Mouse (Mus musculus) adrenal gland, postnatal 14 days (tissue): ENCODE results near the gene P3h3. TPM values are rescaled to one million over a fixed set of nuclear protein-coding genes. Genes with fewer than 3 reads are reported as not detected.
"Not testable (repeated sequence)": the region's sequence is repeated elsewhere in the genome, so short reads cannot be mapped to it uniquely, and the experiment has no call there.

Experiments
- DNase-seq: peaks from one replicate; pipeline ENCODE4 v3.0.0; 2021; ENCODE audit warnings: mixed read lengths
- total RNA-seq: library from RNA; stranded (reverse); gene quantifications from 2 replicates; pipeline ENCODE4 v1.2.3, GENCODE M21; 2021

Gene P3h3
- total RNA-seq, 1 experiment from 2014 or later, result 21.4 TPM

DNA sequence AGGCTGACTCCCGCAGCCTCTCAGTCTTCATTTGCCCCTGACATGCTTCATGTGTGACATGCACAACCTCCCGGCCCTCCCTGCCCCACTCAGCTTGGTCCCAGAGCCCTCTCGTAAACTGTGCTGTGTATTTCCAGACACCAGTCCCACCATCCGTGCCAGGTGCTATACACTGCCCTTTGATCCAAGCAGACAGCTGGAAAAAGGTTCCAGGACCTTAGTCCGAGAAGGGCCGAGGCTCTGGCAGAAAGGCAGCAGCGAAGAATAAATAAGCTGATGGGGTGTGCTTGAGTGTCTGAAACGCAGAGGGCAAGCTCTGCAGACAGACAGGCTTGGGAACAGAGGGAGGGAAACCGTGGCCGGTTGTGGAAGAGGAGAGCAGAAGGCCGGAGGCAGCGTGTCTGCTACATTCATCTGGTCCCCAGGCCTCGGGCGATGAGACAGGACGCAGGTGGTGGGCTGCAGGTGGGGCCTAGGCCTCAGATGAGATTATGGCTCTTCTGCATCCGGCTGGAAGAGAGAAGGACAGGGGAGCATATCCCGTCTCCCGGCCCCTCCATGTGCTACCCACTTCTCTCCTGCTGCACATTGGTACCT lies 8.3 kb upstream of the P3h3 start:
- DNase-seq, result no peak

DNA sequence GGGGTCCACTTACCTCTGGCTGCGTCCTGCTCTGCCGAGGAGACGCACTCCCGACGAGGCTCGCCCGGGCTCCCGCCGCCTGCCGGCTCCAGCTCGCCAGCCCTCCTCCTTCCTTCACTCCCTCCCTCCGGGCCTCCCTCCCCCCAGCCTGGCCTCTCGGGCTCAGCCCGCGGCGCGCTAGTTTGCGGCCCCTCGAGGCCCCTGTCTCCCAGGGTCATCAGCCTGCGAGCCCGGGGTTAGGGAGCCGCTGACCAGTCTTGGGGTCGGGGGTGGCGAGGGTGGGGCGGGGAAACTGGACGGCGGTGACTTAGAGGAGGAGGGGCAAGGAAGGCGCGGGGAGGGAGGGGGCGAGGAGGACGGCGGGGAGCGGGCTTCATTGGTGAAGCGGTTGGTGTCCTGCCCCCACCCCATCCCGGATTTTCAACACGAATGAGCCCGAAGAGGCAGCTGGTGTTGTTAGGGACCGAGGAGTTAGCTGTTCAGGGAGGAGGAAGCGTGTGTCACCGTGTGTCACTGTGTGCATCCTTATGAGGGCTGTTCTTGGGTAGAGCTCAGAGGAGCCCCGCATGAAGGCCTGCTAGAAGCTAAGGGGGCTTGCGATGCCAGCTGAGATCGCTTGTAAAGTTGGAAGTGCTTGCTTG lies 6.2 kb upstream of the P3h3 start, which contains the start of gene Gpr162:
Gene Gpr162 (minus strand): TSS at position 326 of the 641 bp plus-strand sequence.
- peak; percentile 86 for DNase-seq

DNA sequence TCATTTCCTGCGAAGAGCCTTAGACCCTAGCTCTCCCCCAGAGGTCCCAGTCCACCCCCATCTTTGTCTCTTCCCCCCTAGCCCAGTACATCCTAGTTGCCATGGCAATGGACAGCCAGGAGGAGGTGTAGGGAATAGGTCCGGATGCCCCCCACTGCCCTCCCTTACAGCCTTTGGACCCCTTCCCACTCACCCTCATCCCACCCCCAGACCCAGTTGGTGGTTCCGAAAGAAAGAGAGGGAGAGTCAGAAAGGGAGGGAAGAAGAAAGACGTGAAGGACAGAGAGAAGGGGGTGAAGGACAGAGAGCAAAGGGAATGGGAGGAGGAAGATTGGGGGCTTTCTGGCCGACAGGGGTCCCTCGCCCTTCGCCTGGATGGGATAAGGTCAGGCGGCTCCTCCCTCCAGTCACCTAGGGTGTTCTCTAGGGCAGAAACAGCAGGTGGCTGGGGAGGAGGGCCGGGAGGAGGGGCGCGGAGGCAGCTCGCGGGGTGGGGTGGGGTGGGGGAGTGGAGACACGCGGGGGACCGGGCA lies 5.6 kb upstream of the P3h3 start:
- no peak for DNase-seq

DNA sequence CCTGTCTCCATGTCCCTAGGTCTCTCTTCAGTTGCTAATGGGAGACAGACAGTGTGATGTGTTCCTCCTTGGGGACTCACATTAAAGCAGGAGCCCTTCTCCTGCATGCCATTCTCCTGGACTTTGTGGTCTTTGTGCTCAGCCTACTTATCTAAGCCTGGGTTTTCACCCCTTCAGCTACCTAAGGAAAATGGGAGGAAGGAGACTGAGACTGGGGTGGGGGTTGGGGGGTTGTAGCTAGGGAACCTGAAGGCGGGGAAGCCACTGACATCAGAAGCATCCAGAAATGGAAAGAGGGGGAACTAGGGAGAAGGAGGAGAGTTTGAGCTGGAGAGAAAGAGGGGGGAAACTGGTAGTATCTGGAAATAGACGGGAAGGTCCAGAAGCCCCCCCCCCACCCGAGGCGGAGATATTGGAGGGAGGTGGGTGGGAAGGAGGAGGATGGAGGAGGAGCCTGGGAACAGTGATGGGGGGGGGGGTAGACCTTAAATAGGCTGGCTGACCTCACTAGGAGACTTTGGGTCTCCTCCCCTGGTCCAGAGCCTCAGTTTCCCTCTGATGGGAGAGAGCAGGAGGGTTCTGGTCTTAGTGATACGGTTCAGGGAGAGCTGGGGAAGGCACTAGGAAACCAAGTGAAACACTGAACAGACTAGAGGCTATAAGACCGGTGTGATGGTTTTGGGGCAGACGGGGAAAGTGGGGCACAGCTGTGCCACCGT lies 5.0 kb upstream of the P3h3 start:
- no peak for DNase-seq

DNA sequence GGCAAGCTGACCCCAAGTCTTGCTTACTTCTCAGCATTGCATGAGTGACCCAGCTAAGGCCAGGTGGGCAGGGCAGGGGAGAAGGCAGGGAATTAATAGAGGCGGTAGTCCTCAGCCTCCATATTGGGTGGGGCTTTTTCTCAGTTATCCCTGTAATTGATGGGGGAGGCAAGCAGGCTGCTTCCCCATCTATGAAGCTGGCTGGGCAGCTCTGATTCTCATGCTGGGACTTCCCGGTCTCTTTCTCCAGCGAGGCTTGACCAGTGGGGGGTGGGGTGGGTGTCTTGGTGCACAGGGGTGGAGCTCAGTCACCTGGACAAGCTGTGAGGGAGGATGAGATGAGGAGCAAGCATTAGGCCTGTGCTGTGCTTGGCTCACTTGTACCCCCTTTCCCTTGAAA lies 4.2 kb upstream of the P3h3 start:
- DNase-seq, result no peak

DNA sequence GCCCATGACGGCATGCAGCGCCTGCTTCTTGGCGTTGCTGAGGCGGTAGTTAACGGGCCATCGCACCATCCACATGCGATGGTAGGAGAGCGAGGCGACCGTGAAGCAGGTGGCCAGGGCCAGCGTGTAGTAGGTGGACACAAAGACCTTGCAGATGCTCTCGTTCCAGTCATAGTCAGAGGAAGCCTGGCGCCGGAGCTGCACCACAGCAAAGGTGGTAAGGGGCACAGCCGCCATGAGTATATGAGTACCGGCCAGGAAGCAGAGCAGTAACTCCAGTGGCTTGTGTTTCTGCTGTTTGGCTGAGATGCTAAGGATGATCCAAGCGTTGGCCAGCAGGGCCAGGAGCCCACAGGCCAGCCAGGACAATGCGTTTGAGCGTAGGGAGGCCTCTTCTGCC lies 3.7 kb upstream of the P3h3 start:
- no peak for DNase-seq

DNA sequence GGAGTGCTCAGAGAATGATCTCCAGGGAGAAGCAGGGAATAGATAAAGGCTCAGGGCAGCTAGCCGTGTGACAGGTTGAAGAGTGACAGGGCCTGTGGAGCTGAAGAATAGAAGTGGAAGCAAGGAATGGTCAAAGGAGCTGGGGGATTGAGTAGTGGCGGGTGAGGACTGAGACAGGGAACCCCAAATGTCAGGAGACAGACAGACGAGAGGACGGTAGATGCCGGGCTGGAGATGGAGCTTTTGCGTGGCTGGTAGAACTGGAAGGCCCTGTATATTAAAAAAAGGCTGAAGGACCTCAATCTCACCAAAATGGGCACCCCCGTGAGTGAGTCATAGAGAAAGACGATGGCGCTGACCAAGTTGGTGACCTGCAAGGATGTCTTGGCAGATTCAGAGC lies 3.0 kb upstream of the P3h3 start:
- DNase-seq, result no peak

DNA sequence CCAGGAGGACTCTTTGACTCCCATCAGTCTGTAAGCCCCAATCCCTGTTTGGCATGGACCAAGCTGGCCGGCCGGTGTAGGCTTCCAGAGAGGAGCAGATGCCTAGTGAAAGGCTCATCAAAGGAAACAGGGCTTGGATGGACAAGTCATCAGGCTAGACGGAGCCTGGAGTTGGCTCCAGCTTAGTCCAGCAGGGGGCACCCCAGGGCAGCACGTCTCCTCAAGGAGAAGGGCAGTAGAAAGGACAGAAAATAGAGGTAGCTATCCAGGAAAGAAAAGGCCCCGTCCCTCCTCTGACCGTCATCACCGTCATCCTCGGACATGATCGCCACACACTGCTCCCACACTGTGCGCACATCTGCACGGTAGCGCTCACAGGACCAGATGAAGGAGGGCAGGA lies 2.2 kb upstream of the P3h3 start:
- peak; percentile 95 for DNase-seq

DNA sequence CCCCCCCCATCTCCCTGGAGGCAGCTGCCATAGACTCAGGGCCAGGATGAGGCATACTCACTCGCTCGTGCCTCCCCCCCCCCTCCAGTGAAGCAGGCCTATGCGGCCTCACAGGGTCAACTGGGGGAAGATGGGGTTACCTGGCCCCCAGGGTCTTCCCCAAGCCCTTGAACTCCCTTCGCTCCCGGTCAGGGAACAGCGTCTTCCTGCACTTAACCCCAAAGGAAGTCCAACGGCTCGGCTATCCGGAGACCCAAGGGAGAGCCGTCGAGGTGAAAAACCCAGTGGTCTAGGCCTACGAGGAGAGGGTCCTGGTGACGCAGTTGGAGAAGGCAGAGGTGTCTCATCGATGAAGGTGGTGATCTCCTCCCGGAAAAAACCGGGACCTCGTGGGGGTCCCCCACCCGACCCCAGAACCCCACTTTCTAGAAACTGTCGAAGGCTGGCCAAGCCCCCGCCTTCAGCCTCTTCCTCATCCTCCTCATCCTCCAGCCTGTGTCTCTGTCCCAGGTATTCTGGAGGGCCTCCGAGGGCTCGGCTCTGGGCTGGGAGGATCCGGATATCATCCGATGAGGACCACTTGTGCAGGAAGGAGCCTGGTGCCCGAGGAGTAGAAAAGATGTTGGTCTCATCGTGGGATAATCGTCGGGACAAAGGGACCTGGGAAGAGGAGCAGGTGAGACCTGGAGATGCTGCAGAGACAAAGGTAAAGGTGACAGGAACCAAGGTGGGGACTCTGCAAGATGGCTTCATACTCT lies 1.2 kb upstream of the P3h3 start:
- DNase-seq, result no peak

DNA sequence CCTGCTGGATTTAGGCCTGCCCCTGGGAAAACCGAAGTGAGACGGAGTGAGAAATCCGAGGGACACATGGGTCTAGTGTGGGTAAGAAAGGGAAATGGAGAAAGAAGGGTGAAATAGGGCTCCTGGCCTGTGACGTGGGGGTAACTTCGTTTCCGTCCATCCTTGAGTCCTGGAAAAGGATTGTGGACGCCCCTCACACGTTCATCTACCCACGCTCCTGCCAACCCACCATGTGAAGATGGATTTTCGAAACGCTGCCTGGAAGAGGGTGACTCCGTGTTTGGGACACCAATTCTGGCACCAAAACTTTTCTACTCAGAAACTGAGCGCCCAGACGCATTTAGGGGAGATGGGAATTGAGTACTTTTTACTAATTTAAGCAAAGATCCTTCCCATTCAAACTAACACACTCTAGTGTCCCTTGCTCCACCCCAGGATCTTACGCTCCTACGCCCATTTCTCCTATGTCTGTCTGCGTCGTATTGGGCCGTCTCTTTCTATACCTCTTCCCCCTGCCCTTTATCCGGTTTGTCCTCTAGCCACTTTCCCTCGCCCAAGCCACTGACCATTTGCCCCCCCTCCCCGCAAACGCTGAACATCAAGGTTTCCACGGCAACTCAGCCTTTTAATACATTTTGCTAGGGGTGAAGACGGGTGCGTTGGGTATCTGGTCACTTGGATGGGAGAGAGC lies 433 bp upstream of the P3h3 start:
- no peak for DNase-seq

DNA sequence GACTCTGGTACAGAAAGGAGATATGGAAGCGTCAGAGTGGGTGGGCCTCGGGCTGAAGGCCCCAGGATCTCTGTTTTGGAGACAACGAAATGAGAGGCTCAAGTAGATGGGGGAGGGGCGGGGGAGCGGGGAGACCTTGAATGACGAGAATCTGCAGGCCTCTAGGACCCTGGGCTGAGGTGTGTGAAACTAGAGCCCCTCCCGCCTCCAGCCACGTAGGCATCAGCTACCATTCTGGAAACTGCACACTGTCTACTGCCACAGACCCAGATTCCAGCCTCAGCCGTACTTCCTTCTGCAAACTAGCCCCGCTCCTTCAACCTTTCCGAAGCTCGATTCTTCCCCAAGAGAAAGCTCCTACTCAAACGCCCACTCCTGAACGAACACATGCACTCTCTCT lies 1.2 kb downstream of the P3h3 start:
- DNase-seq, result peak; percentile 30

DNA sequence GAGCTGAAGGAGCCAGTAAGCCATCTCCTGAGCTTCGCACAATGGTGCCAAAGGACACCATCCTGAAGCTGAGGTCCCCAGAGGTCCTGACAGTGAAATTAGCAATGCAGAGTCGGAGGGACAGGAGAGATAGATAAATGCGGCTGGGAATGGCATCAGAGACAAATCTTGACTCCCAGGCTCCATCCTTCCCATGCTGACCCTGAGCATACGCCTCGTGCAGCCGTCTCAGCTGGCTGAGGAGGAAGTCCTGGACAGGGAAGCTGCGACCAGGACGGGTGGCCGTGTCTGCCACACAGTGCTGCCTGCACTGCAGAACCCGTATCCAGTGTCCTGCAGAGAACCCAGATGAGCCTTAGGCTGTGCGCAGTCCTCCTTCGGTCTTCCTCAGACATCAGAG lies 2.9 kb downstream of the P3h3 start:
- no peak for DNase-seq

DNA sequence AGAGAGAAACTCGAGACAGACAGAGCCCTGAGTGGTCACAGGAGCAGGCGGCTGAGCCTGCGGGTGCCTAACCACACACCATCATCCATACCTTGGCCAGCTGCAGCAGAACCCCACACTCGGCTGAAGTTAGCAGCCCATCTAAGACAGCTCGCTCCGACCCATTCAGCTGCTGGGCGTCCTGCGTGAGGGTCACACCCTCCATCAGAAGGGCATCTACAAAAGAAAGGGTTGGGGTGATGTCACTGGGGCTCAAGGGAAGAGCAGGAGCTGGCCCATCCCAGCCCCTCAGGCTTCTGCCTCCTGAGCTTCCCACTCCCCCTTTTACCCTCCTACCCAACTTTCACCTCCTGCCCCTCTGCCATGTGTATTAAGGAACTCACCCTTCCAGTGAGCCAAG lies 7.0 kb downstream of the P3h3 start:
- DNase-seq, result no peak

DNA sequence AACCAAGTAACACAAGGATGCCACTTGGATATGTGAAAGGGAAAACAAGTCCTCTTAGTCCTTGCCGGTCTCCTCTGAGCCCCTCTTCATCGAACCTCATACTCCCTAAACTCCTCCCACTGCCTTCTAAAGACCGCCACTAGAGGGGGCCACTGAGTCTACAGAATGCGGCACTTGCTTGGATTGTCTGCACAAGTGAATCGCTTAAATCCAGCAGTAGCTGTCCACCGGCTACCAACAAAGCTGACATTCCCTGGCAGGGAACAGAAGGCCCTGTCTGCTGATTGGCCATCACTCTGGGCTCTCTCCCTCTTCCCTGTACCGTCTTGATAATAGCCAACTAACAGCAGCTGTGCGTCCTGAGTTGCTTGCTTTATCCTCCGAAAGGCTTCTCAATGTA lies 10.2 kb downstream of the P3h3 start:
- DNase-seq, result peak; percentile 94

DNA sequence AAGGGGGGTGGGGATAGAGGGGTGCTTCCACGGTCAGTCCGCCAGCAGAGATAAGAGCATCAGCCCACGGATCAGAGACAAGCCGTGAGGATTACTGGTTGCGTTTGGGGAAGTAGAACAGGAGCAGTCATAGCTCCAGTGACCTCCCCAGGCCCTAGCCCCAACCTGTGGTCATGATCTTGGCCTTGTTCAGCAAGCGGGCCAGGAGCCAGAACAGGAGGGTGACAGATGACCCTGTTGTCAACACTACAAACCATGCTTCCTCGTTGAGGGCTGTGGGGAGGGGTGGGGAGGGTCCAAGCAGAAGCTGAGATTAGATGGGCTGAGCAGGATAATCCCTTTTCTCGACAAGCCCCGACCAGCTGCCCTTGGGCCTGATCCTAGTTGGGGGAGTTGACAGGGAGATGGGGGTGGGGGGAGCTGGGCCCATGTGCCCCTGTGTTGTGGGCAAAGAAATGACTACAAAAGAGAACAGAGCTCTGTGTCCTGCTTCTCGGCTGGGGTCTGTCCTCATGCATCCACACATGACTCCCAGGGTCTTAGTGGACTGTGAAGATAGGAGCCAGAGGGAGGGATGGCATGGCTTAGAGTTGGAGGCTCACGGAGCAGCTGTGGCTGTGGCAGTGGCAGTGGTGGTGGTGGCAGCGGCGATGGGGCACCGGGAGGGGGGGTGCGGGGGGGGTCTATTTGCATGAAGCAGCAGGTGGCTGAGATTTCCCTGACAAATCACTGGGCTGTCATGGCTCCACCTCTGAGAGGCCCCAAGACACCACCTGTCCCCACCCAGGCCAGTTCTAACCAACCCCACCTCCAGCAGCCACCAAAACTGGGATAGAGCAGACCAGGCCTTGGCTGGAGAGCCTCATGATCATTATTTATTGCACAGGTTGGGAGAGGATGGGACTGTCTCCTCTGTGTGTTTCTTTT lies 17.0 kb downstream of the P3h3 start, which contains the start of gene Gnb3:
Gene Gnb3 (minus strand): TSS at position 35 of the 927 bp plus-strand sequence.
- DNase-seq, result peak; percentile 52

DNA sequence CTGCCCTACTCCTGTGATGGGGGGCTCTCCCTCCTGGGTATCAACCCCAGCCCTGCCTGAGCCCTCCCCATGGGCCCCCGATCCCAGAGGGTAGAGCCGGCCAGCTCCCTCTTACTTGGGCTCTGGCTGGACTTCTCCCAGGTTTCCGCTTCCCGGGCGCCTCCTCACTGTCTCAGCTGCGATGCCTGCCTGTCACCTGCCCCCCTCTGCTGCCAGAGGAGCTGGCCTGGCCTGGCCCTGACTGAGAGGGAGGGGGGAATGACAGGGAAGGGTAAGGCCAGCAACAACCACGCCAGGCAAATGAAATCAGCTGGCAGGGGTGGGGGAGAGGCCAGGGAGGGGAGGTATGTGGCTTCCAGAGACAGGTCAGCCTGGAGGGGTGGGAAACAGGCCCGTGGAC lies 17.7 kb downstream of the P3h3 start:
- DNase-seq, result peak; percentile 79

DNA sequence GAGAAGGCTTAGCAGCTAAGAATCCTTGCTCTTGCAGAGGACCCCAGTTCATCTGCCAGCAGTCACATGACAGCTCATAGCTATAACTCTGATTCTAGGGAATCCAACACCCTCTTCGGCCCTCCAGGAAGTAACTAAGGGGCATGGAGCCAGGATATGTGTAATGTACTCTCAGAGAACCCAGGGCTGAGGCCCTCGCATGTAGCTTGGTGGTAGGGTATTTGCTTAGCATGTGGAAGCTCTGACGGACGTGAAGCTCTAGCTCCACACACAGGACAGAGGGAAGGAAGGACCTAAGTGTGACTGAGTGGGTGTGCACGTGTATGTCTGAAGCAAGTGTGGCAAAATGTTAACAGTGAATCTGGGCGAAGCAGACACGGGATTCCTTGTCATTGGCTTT lies 21.1 kb downstream of the P3h3 start:
- no peak for DNase-seq

DNA sequence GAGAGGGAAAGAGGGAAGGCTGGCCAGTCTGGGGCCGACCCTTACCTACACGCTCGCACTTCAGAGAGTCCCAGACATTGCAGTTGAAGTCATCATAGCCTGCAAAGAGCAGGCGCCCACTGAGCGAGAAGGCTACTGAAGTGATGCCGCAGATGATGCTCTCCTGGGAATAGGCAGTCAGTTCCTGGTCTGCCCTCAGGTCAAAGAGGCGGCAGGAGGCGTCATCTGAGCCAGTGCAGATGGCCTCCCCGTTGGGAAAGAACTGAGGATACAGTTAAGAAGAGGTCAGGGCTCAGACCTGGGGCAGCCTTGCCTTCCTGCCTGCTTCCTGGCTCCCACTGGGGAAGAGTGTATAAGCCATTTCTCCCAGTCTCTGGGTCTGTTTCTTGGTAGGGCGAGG lies 22.0 kb downstream of the P3h3 start:
- no peak for DNase-seq

DNA sequence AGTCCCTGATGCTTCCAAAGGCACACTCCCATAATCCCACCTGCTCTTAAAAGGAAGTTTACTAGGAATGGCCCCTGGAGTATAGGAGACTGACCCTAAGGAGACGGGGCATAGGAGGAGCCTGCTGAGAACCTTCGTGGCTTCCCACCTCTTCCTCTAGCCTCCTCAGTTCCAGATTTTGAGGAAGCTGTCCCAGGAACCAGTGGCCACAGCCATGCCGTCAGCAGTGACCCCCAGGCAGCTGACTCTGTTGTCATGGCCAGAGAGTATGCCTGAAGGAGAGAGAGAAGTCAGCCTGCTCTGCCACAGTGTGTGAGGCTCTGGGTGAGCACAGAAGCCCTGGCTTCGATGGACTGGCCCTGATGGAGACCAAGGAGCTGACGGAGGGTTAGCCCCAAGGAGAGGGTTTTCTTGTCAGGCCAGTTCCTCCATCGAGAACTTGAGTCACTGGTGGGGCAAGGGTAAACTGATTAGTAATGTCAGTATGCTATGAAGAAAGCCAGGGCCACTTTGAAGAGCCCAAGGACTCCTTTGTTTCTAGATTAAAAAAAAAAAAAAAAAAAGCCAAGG lies 23.0 kb downstream of the P3h3 start:
- no peak for DNase-seq

DNA sequence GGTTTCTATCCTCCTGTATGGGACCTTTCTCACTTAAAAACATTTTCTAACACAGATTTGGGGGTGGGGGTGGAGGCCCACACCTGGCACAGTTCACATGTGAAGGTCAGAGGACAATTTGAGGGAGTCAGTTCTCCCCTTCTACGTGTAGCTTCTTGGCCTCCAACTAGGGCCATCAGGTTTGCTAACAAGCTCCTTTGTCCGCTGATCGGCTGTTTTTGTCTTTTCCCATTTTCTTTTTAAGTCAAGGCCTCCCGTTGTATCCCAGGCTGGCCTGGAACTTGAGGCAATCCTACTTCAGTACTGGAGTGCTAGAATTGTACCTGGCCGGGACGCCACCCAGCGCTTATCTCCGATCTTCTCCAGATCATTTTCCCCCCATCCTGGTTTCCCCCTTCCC lies 25.9 kb downstream of the P3h3 start:
- no peak for DNase-seq

DNA sequence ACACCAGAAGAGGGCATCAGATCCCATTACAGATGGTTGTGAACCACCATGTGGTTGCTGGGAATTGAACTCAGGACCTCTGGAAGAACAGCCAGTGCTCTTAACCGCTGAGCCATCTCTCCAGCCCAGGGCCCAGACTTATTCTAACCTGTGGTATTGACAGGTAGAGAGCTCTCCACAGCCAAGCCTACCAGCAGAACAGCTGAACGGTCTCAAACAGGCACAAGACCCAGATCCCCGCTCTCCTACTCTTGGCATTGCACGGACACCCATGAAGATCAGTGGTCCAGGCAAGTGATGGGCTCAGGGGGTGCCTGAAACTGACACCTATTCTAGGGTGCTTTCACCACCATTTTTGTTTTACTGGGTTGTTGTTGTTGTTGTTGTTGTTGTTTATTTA lies 26.4 kb downstream of the P3h3 start:
- DNase-seq, result not testable (repeated sequence)
